Mouse (Mus musculus) retina, postnatal 1 day (tissue): ENCODE measurements at regions not wholly inside any gene's neighbourhood (a gene's known extent, or its start where the extent isn't known, plus 50 kb on each side); places are given as distances from the start of the nearest gene placed in this dataset.

Experiments used
- DNase-seq: peaks from one replicate; pipeline ENCODE4 v3.0.0-alpha.2; 2012

DNA sequence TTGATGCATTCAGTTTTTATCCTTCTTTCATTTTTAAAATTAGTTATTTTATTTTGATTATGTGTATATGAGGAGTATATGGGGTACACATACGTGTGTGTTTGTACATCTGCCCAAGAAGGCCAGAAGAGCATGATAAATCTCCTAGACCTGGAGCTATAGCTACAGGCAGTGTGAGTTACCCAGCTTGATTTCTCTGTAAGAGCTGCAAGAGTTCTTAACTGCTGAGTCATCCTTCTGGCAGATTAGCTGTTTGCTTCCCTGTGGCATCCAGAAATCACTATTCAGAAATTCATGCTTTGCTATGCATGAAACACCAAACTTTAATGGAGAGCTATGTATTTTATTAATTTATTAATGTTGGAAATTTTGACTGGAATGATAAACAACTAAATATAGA lies 466.3 kb upstream of the Zwint start:
- DNase-seq: peak; percentile 1

- no peak for DNase-seq
Observed at GRCm38 (mm10) chr10:72217812-72218211, 436.8 kb upstream of the Zwint start.

DNA sequence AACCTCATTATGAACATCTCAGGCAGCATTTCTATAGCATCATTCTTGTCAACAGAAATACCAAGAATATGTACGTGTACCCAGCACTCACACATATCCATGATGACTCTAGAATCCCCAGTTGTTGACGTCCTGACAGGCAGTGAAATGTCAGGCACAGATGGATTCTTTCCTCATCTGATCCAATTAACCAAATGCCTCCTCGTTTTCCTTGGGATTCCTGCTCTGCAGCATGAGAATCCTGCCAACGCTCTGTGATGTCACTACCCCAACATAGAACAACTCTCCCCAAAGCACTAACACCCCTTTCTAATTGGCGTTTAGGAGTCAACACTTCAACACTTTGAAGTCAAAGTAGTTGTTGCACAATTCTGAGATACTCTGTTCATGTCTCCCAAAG lies 433.5 kb upstream of the Zwint start:
- DNase-seq: no peak

DNA sequence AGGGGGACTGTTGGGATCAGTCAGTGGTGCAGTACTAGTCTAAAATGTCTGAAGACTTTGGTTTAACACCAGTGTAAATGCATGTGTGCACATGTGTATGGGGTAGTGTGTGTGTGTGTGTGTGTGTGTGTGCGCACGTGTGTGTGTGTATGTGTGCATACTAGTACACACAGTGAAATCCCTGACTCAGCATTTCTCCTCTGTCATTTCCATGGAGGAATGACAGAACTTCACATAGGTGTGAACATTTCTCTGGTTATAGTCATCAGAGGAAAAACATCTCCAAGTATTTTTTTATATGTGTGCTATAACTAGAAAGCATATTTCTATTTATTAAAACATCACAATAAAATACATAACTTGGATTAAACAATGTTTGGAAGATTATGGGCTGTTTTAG lies 432.1 kb upstream of the Zwint start:
- DNase-seq: no peak

DNA sequence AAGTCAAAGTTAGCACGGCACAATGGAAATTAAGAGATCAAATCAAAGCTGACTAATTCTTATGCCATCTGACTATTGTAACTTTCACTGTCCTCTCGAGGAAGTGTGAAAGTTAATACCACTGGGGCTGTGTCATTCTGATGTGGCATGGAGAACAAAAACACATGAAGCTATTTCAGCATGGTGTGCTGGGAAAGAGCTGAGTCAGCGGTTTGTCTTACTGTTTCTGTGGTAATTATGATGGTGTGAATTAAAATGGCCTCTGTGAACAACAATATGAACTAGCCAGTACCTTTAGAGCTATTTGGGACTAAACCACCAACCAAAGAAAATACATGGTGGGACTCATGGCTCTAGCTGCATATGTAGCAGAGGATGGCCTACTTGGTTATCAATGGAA lies 429.6 kb upstream of the Zwint start:
- DNase-seq: no peak

DNA sequence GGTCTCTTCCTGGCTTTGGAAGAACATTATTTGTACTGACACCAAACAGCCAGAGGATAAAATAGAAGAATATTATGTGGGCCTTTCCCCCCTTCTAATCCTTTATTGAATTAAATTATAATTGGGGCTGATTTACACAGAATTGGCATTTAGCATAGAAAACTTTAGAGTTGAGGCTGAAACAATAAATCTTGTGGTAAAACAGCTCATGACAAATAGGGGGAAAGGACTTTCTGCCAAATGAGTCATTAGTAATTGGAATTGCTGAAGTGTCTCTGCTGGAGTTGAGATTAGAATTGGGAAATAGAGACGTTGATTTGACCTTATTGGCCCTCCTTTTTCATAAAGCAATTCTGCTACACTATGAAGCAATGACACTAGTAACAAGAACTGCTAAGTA lies 410.5 kb upstream of the Zwint start:
- DNase-seq: no peak
